Mouse (Mus musculus) thymus, postnatal 25 days (tissue): Measurements from ENCODE around the gene Olfr478.
"Not testable (repeated sequence)": the region's sequence is repeated elsewhere in the genome, so short reads cannot be mapped to it uniquely, and the experiment has no call there.

Source experiments
- DNase-seq: peaks from one replicate; pipeline ENCODE4 v3.0.0; 2022

The Olfr478 gene

DNA sequence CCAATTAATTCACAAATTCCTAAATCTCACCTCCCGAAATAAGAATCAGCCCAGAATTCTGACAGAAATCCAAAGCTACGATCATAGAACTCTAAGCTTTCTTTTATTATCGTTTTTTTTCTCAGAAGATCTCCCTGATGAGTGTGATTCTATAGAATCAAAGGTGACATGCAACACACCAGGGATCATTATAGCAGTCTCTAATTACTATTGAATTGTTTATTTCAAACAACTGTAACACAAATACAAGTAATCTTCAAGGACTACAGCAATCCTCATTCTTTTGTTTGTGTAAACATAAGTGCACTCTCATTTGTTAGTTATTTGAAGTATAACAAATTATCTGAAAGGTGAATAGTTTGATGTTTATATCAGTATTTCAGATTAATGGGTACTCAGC lies at the start of gene Olfr478:
Gene Olfr478, minus strand, starts transcription at position 101 of the 400 bp plus-strand sequence.
- no peak for DNase-seq

DNA sequence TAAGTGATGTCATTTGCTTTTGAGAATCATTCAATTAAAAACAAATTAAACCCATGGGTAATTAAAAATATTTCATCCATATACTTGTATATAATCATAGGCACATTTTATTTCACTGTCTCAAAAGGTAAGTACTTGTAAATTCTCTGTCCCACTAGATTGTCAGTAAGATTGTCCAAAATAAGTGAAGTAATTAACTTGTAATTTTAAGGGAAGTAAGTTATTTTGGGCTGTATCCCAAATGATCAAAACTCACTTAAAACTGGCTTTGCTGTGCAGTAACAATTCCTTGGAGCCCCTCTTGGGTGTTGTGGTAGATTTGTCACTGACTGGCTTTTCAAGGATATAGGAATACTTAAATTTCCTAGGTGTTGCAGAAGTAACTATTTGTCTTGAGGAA lies 45.8 kb upstream of the Olfr478 start, which contains the start of gene Olfr481:
Gene Olfr481, plus strand, starts transcription at position 301 of the 400 bp plus-strand sequence.
- DNase-seq = no peak

DNA sequence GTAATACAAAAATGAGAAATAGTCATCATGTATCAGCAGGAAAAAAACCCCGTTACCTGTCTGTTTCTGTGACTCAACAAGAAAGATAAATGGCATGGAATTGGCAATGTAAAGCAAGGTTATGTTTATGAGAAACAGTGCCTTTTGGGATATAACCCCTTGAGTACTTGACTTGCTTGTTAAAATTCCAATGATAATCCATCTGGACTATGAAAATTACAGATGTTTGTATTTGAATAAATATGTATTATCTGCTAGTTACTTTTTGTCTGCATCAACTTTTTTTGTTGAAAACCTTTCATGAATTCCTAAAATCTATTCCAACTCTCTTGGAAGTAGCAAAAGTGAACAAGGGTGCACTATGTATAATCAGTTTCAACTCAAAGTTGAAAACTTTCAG lies 33.5 kb upstream of the Olfr478 start, which contains the start of gene Olfr480:
Gene Olfr480, minus strand, starts transcription at position 101 of the 400 bp plus-strand sequence.
- no peak for DNase-seq

DNA sequence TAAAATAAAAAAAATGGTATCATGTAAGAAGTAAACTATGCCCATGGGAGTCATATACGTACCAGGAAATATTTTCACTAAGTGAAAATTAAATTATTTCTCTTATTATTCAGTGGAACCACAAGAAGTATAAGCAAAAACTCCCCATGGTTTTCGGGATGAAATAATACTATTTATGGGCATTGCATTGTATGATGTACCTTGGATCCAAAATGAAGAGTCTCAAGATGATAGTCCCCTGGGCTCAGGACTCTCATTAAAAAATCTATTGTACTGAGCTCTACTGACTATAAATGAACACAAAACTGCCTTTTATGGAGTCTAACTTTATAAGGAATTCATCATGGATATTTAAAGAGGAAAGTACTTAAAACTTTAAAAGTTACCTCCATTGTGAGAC lies 16.6 kb upstream of the Olfr478 start, which contains the start of gene Olfr479:
Gene Olfr479, plus strand, starts transcription at position 301 of the 400 bp plus-strand sequence.
- no peak for DNase-seq

DNA sequence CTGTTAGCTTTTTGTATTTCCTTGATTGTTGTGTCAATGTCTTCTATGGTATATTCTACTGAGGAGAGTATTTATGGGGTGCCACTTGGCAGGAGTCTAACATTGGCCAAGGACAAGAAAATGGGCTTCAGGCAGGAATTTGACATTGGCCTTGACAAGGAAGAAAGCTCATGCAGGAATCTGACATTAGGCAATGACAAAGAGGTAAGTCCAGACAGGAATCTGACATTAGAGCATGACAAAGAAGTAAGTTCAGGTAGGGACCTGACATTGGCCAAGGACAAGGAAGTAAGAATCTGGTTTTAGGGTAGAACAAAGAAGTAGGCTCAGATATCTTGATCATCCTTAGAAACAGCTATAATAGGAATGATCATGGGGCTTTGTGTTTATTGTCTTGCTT lies 19.5 kb downstream of the Olfr478 start:
- DNase-seq = not testable (repeated sequence)

DNA sequence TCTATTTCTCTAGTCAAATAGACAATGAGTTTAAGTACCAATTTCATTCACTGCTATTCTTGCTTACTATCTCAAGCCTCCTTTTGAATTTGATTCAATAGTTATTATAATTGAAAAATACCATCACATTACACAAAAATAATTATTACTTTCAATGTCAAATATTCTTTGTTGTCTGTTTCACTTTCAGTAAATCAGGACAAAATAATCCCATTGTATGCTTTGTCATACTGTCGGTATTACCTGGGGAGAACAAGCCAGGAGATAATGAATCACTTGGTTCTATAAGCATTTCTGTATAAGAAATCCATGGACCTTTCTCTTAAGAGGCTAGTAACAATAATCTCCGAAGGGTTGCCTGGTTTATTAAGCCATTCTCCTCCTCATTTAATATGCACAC lies 47.4 kb downstream of the Olfr478 start, which contains the start of gene Olfr477:
Gene Olfr477, plus strand, starts transcription at position 301 of the 400 bp plus-strand sequence.
- no peak for DNase-seq
